Mouse (Mus musculus) layer of hippocampus, adult 8-10 months (tissue): ENCODE measurements around the gene Dhx8. TPM values are rescaled to one million over a fixed set of nuclear protein-coding genes. Genes with fewer than 3 reads are reported as not detected.

ENCODE experiments used
- DNase-seq, 2 experiments: peaks; one replicate each; pipeline ENCODE4 v3.0.0; 2022; ENCODE audit warnings: low spot score in 2 of 2
- total RNA-seq, 4 experiments: library from RNA; stranded (reverse); gene quantifications; 2 replicates each; pipeline ENCODE4 v1.2.4; 2022

Gene Dhx8
- total RNA-seq: 10 to 100 TPM; 31.2 to 38.3 (median 35.3) TPM

- DNase-seq: peak; percentile 98 to 99
Measured at GRCm38 (mm10) chr11:101732518-101733440, at the start of gene Dhx8. Dhx8 (plus strand) TSS chr11:101732919.

DNA sequence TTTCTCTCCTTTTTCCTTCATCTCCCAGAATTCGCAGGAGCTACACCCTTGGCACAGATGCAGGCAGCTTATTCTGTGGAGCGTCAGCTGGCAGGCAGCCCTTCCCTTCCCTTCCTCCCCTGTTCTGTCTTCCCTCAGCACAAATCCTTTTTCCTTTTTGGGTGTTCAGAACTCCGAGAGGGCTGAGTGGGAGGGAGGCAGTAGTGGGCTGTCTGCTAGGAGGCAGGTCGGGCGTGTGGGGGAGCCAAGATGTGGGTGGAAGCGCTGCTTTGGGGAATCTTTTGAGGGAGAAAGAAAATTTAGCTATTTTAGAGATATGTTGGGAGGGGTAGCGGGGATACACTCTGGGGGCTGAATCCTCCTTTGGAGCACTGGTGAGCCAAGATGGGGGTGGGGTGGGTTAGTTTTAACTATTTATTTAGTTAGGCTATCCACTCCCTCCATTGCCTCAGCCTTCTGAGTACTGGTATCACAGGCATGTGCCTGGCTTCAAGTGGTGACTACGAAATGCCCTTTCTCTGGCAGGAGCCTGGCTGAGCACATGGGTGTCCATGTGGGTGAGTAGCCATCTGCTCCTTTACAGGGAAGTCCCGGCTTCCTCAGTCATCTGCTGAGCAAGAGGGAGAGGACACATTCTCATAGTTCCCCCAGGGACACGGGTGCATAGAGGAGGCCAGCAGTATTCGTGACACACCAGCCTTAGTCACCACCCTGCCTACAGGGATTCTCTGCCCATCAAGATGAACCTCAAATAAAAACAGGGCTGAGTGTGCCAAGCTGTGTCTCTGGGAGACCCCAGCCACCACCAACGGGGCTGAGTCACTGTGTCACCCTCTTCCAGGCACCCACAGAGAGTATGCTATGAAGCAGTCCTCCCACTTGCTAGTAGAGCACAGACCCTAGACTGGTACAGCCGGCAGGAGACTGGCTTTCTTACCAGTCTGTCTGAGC lies 45.1 kb upstream of the Dhx8 start:
- DNase-seq: peak; percentile 86

DNA sequence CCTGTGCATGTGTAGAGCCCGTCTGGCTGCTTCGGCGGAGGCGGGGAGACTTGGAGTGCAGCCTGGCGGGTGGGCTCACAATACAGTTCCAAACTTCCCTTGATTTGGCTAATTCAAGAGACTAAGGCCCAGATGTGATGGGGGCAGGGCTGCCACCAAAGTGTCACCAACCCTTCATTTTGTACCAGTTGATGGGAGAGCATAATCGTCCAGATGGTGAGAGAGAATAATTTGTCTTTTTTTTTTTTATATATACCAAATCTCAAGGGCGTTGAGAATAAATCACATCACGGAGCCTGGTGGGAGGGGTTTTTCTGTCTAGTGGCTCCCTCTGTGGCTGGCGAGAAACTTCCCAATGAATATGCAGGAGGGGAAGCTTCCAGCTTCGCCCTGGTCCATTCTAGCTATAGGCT lies 43.0 kb upstream of the Dhx8 start:
- peak; percentile 81 to 84 for DNase-seq

GRCm38 (mm10) chr11:101690326-101690725 lies 42.4 kb upstream of the Dhx8 start:
- DNase-seq: no peak

DNA sequence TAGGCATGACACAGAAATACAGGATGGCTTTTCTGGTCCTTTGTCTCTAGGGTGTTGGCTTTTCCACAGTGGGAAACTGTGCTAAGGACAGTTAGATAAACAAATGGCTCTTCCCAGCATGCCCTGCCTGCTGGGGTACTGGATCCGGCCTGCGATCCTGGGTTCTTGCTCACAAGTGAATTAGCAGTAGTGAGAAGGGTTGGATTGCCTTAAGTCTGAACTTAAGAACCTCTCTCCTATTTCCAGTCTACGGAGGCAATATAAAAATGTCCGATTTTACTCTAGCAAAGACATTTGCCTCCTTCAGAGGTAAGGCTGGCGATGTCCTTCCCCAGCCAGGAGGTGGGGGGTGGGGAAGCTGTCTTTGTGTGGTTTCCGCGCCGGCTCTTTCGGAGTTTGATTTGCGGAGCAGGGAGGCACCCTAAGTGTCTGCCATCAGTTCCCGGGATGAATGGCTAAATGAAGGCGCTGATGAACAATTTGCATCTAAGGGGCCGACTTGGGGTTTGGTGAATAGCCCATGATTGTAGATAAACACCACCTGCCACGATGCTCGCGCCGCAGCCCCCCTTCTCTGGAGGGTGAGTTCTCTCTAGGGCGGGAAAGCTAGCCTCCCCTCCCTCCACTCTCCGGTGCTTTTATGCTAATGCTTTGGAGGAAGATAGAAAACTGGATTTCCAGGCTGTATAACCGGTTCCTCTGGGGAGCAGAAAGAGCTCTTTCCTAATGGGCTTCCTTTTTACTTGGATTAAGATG lies 36.6 kb upstream of the Dhx8 start:
- DNase-seq: peak in 1 of 2 experiments; percentile 25

DNA sequence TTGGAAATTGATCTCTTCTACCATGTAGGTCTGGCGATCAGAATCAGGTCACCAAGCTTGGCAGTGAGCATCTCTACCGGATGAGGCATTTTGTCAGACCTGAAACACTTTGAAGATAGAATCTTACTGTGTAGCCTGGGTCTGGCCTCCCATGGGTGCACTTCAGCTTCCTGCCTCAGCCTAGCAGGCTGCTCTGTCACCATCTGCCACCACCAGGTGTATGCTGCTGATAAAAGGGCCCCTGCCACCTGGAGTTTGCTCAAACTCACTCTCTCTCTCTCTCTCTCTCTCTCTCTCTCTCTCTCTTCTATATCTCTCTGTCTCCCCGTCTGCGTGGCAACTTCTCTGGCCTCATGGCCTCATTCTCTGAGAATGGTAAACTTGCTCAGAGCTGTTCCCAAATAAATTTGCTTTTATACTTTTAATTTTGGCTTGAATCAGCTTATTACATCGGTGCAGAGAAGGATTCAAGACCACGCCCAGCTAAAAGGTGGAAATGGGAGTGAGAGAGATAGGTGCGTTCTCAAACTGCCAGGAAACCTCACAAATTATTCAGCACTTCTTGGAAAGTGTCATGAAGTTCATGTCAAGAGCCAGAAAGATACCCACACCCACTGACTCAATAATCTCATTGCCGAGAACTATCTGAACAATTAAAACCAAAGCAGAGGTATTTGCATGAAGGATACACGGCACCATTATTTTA lies 35.4 kb upstream of the Dhx8 start:
- no peak for DNase-seq

DNA sequence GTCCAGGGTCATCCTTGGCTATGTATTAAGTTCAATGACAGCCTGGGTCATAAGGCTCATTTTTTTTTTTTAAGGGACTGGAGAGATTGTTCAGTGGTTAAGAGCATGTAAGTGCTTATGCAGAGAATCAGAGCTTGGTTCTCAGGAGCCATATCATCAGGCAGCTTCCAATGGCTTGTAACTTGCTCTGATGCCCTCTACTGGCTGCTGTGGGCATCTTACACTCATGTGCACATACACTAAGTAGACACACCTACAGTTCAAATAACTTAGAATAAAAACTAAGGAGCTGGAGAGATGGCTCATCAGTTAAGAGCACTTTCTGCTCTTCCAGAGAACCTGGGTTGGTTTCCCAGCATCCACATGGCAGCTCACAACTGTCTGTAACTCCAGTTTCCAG lies 34.6 kb upstream of the Dhx8 start:
- no peak for DNase-seq

- DNase-seq: no peak
Measured at GRCm38 (mm10) chr11:101699556-101699955, 33.2 kb upstream of the Dhx8 start.

DNA sequence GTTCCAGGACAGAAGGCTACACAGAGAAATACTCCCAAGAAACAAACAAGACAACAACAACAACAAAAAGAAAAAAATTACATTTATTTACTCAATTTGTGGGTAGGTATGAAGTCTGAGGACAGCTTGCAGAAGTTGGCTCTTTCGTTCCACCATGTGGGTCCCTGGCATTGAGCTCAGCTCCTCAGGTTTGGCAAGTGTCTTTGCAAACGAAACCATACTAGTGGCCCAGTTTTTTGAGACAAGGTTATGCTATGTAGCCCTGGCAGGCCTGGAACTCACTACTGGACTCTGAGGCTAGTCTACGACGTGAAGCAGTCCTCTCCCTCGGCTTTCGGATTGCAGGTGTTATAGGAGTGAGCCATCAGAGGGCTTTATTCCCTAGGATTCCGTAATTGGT lies 32.7 kb upstream of the Dhx8 start:
- DNase-seq: no peak

DNA sequence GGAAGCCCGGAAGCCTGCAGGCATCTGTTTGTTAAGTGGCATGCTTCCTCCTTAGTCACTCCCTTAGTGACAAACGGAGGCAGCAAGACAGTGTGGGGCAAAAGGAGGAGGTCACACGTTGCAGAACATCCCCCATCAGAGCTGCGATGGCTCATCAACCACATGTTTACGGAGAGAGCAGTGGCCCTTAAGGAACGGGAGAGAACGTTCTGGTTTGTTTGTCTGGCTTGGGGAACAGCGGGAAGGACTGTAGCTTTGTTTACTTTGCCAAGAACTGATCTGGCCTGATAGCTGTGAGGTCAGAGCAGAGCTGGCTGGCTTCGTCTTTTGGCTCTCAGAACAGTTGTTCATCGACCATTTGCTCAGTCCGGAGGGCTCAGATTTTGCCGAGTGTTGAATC lies 32.3 kb upstream of the Dhx8 start:
- peak in 1 of 2 experiments; percentile 32 for DNase-seq

DNA sequence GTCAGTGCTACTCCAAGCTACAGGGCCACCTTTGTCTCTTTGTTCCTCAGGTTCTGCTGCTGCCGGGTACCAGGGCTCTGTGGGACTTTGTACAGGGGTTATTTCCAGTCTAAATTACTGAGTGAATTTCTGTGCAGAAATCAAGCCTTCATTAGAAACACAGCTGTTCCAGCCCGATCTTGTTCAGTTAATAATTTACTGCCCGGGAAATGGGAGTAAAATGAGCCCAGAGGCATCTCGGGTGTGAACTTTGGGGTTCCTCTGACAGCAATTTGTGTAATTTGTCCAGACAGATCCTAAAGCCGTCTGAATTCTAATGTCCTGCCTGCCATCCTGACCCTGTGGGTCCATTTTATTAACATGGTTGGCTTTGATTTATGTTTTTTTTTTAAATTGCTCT lies 28.6 kb upstream of the Dhx8 start:
- no peak for DNase-seq

- no peak for DNase-seq
Measured at GRCm38 (mm10) chr11:101706764-101707448, 25.8 kb upstream of the Dhx8 start.

DNA sequence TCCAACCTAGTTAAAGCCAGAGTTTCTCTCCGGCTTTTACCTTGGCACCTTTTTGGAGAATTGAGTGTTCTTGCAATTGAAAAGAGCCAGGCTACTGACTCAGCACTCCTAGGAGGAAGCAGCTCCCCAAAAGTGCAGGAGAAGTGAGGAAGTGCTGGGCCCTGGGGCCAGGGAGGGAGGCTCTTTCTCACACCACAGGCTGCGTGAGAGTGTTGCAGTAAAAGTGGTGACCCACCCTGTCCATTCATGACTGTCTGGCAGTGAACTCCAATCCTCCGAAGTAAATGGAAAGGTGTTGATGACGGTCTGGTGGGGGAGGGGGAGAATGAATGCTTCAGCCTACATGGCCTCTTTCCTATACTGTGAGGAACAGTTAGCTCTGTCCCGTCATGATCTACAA lies 24.2 kb upstream of the Dhx8 start:
- no peak for DNase-seq

DNA sequence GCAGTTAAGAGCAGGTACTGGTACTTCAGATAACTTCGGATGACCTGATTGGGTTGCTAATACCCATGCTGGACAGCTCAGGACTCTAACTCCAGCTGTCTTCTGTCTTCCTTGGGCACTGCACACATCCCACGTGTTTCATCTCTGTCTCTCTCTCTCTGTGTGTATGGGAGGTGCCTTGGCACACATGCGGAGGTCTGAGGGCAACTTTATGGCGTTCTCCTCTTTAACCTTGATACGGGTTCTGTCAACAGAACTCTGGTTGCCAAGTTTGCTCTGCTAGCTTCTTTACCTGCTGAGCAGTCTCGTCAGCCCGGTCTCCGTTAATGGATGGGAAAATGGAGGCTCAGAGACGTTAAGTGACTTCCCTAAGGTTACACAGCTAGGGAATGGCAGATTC lies 19.9 kb upstream of the Dhx8 start:
- DNase-seq: no peak

- no peak for DNase-seq
Measured at GRCm38 (mm10) chr11:101714012-101714411, 18.7 kb upstream of the Dhx8 start.

DNA sequence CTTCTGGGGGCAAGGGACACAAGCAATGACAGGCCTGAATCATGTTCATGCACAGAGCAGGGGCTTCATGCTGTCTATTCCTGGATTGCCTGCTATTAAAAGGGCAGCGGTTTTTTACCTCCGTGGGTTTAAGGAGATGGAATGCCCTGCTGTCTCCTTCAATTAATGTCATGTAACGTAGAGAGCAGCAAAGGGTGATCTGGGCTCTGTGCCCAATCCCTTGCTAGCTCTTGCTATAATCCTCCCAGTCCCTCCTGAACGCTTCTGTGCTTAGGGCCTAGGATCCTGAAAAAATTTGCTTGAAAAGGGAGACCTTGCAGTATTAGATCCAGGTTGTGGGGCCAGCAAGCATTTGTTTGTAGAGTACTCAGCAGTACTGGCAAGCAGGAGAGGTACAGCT lies 14.4 kb upstream of the Dhx8 start:
- no peak for DNase-seq

GRCm38 (mm10) chr11:101719986-101720520 lies 12.7 kb upstream of the Dhx8 start:
- no peak for DNase-seq

DNA sequence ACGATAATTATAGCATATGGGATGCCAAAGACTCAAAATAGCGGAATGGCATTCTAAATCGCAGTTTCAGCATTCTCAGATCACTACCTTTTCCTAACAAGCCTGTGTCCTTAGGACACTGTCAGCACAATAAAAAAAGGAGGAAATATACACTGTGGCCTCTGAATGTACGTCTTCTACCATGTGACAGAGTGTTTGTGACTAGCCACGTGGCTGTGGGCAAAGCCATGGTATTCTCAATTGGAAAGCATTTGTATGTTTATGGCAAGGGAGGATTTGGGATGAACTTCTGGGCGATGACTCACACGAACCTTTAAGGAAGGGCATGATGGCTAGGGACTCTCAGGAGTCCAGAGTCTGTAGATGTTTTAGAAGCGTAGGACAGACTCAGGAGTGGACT lies 7.7 kb upstream of the Dhx8 start:
- no peak for DNase-seq

GRCm38 (mm10) chr11:101726765-101727164 lies 6.0 kb upstream of the Dhx8 start:
- DNase-seq: no peak

DNA sequence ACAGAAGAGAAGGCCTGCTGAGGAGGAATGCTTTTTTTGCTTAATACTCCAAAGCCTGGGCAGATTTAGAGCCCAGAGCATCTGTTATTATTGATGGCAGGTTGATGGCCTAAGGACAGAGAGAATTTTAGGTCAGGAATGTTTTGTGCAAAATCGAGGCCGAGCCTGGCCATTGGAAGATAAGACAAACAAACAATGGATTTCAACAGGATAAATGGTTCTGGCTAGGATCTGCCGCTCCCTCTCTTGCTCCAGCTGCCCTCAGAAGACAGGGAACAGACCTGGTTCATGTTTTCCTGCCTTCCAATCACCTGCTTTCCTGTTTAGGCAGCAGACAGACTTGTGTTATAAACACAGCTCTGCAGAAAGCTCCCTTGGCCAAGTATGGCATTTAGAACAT lies 3.4 kb upstream of the Dhx8 start:
- no peak for DNase-seq
